Comparison of ENCODE assay signal across 31 mouse cellular contexts in the genomic region with DNA sequence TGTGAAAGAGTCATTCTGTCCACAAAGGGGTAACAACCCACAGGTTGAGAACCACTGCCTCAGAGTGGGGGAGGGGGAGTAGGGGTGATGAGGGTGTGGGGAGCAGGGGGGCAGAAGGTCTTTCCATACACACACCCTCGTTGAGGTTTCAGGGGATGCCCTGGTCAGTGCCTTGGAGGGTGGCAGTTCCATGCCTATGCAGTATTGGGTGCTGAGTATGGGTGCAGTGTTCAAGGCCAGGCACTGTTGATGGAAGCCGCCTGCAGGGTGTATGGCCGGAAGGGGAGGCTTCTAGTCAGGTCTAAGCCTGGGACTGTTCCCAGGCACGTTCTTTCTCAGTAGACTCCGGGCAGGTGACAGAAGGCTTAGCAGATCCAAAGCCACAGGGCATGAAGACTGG.
"Had no signal": no experiment of that assay in that cellular context is flagged by ENCODE, and none has a peak within 500 bp of the region (broad histone marks: within the 10 kb centered on the region; RNA-seq: fewer than 3 reads in every experiment).

No protein-coding gene starts in this region.

- H3K4me2 ChIP-seq: limb, embryonic 12.5 days; limb, embryonic 13.5 days; limb, embryonic 15.5 days; liver, embryonic 11.5 days; liver, embryonic 12.5 days; liver, embryonic 13.5 days; liver, embryonic 15.5 days; lung, embryonic 14.5 days; lung, embryonic 15.5 days; midbrain, embryonic 11.5 days; midbrain, embryonic 12.5 days; midbrain, embryonic 13.5 days; midbrain, embryonic 15.5 days; neural tube, embryonic 12.5 days; neural tube, embryonic 13.5 days had no signal

- DNase-seq: left cerebral cortex, postnatal 4 days; liver; liver, embryonic 13.5 days; liver, postnatal 0 days; lung, adult 18-20 months; lung, adult 2 months; lung, embryonic 14.5 days; lung, postnatal 10 days; lung, postnatal 14 days; lung, postnatal 36 days; lung, postnatal 4 days had no signal

- H3K9me3 ChIP-seq: limb, embryonic 10.5 days; limb, embryonic 12.5 days; limb, embryonic 13.5 days; limb, embryonic 15.5 days; liver, embryonic 12.5 days; liver, embryonic 13.5 days; liver, embryonic 15.5 days; lung, embryonic 15.5 days; megakaryocyte, embryonic 14.5 days; midbrain, embryonic 12.5 days; midbrain, embryonic 13.5 days; midbrain, embryonic 15.5 days; neural tube, embryonic 12.5 days; neural tube, embryonic 13.5 days had no signal

- H3K4me1 ChIP-seq: limb, embryonic 13.5 days; limb, embryonic 15.5 days; liver, embryonic 12.5 days; liver, embryonic 13.5 days; liver, embryonic 15.5 days; lung, embryonic 15.5 days; megakaryocyte, embryonic 14.5 days; neural tube, embryonic 12.5 days had no signal

- H3K27me3 ChIP-seq: limb, embryonic 15.5 days; liver, embryonic 13.5 days; liver, embryonic 15.5 days had no signal

- H3K27ac ChIP-seq: limb, embryonic 10.5 days; limb, embryonic 12.5 days; limb, embryonic 13.5 days; limb, embryonic 15.5 days; liver, embryonic 12.5 days; liver, embryonic 13.5 days; liver, embryonic 14.5 days; liver, embryonic 15.5 days; lung, embryonic 15.5 days; macrophage; midbrain, embryonic 12.5 days; midbrain, embryonic 13.5 days; midbrain, embryonic 15.5 days; neural tube, embryonic 12.5 days; neural tube, embryonic 13.5 days had no signal

- H3K9ac ChIP-seq: limb, embryonic 12.5 days; limb, embryonic 13.5 days; limb, embryonic 15.5 days; liver, embryonic 12.5 days; liver, embryonic 13.5 days; liver, embryonic 14.5 days; liver, embryonic 15.5 days; liver, postnatal 0 days; lung, embryonic 14.5 days; lung, embryonic 15.5 days; midbrain, embryonic 12.5 days; midbrain, embryonic 13.5 days; midbrain, embryonic 15.5 days; neural tube, embryonic 12.5 days; neural tube, embryonic 13.5 days had no signal

- H3K36me3 ChIP-seq: limb, embryonic 10.5 days; limb, embryonic 12.5 days; limb, embryonic 13.5 days; limb, embryonic 15.5 days; liver, embryonic 12.5 days; liver, embryonic 13.5 days; liver, embryonic 15.5 days; lung, embryonic 15.5 days; midbrain, embryonic 12.5 days; midbrain, embryonic 13.5 days; midbrain, embryonic 15.5 days; neural tube, embryonic 12.5 days; neural tube, embryonic 13.5 days had no signal

- H3K4me3 ChIP-seq: limb, embryonic 10.5 days; limb, embryonic 12.5 days; limb, embryonic 13.5 days; limb, embryonic 15.5 days; liver, embryonic 12.5 days; liver, embryonic 13.5 days; liver, embryonic 15.5 days; lung, embryonic 15.5 days; megakaryocyte, embryonic 14.5 days; midbrain, embryonic 12.5 days; midbrain, embryonic 13.5 days; midbrain, embryonic 15.5 days; myocyte; neural tube, embryonic 12.5 days; neural tube, embryonic 13.5 days had no signal

- ATAC-seq: liver, embryonic 12.5 days; liver, postnatal 0 days; lung, postnatal 0 days; midbrain, embryonic 13.5 days; midbrain, embryonic 15.5 days; midbrain, embryonic 16.5 days had no signal
